In genomic region chr10:111748482-111748881, GRCm38 (mm10) we compare ENCODE assay signal across 25 mouse cellular contexts.
A peak's percentile ranks its signal among the peaks of the same experiment; 100 is the strongest.
DNase-seq lines count a peak whose midpoint lies in the region; ATAC-seq and TF ChIP-seq lines count a peak whose summit lies in the region.
"Had no signal": no experiment of that assay in that cellular context is flagged by ENCODE, and none has a peak within 500 bp of the region (broad histone marks: within the 10 kb centered on the region; RNA-seq: fewer than 3 reads in every experiment).

No protein-coding gene starts in this region.

- H3K9me3 ChIP-seq in lung, embryonic 14.5 days (ENCODE audit: low read depth, low read length) = no peaks in the 10 kb centered on the region
- no peaks in the 10 kb centered on the region for H3K9me3 ChIP-seq in embryonic facial prominence, embryonic 10.5 days
- H3K9me3 ChIP-seq in limb, embryonic 10.5 days (replicated peaks) = no peaks in the 10 kb centered on the region
- H3K9me3 ChIP-seq: forebrain, embryonic 12.5 days; heart, embryonic 15.5 days; hindbrain, embryonic 15.5 days; intestine, embryonic 15.5 days; liver, embryonic 15.5 days; midbrain, embryonic 10.5 days; stomach, embryonic 15.5 days had no signal

- no peak overlapping the region for H3K4me2 ChIP-seq in lung, embryonic 14.5 days
- H3K4me2 ChIP-seq: forebrain, embryonic 12.5 days; heart, embryonic 15.5 days; hindbrain, embryonic 15.5 days; intestine, embryonic 15.5 days; liver, embryonic 15.5 days; stomach, embryonic 15.5 days had no signal

- H3K4me1 ChIP-seq in lung, embryonic 14.5 days (ENCODE audit: insufficient read depth) = peaks cover 5% of the 10 kb centered on the region
- peaks cover 34% of the 10 kb centered on the region for H3K4me1 ChIP-seq in embryonic facial prominence, embryonic 10.5 days
- H3K4me1 ChIP-seq in limb, embryonic 10.5 days = peaks cover 23% of the 10 kb centered on the region
- H3K4me1 ChIP-seq: forebrain, embryonic 12.5 days; heart, embryonic 15.5 days; hindbrain, embryonic 15.5 days; intestine, embryonic 15.5 days; liver, embryonic 15.5 days; stomach, embryonic 15.5 days had no signal

- TF ChIP-seq POLR2A in brain, embryonic 14.5 days (IDR thresholded peaks at IDR 0.05; ENCODE audit: borderline replicate concordance, extremely low read depth, insufficient read depth, insufficient read length, poor library complexity, severe bottlenecking) = no peak

- H3K4me3 ChIP-seq in lung, embryonic 14.5 days (ENCODE audit: low read depth, low read length) = no peak overlapping the region
- no peak overlapping the region for H3K4me3 ChIP-seq in embryonic facial prominence, embryonic 10.5 days
- H3K4me3 ChIP-seq in limb, embryonic 10.5 days = no peak overlapping the region
- H3K4me3 ChIP-seq: erythroblast, embryonic 14.5 days; forebrain, embryonic 12.5 days; heart, embryonic 15.5 days; hindbrain, embryonic 15.5 days; intestine, embryonic 15.5 days; left cerebral cortex, adult 2 months; liver, embryonic 15.5 days; midbrain, embryonic 10.5 days; stomach, embryonic 15.5 days had no signal

- no peak overlapping the region for H3K9ac ChIP-seq in lung, embryonic 14.5 days
- H3K9ac ChIP-seq: forebrain, embryonic 12.5 days; heart, embryonic 15.5 days; hindbrain, embryonic 15.5 days; intestine, embryonic 15.5 days; liver, embryonic 15.5 days; stomach, embryonic 15.5 days had no signal

- WGBS in lung, embryonic 14.5 days = 37% methylated on average over 3 of the region's 3 CpGs
- WGBS in embryonic facial prominence, embryonic 10.5 days = 33% methylated on average over 3 of the region's 3 CpGs
- 27% methylated on average over 3 of the region's 3 CpGs for WGBS in limb, embryonic 10.5 days

- H3K36me3 ChIP-seq in lung, embryonic 14.5 days (ENCODE audit: insufficient read depth) = no peaks in the 10 kb centered on the region
- H3K36me3 ChIP-seq in embryonic facial prominence, embryonic 10.5 days (replicated peaks) = no peaks in the 10 kb centered on the region
- no peaks in the 10 kb centered on the region for H3K36me3 ChIP-seq in limb, embryonic 10.5 days
- H3K36me3 ChIP-seq: forebrain, embryonic 12.5 days; heart, embryonic 15.5 days; hindbrain, embryonic 15.5 days; intestine, embryonic 15.5 days; liver, embryonic 15.5 days; midbrain, embryonic 10.5 days; stomach, embryonic 15.5 days had no signal

- DNase-seq in lung, embryonic 14.5 days = peak; percentile 51
- DNase-seq in lung, postnatal 25 days (ENCODE audit: low spot score) = no peak
- DNase-seq in brain, embryonic 14.5 days (ENCODE audit: low read depth) = peak; percentile 66
- no peak for DNase-seq in embryonic facial prominence, embryonic 10.5 days (ENCODE audit: low spot score)
- no peak for DNase-seq in limb, embryonic 10.5 days (ENCODE audit: low spot score)
- no peak for DNase-seq in thymus, postnatal 0 days (ENCODE audit: low spot score)
- DNase-seq in cerebellum, postnatal 10 days = no peak
- DNase-seq: adrenal gland, postnatal 14 days; cerebellum, postnatal 14 days; gastrocnemius, postnatal 36 days; heart, postnatal 36 days; kidney, adult 8-10 months; kidney, postnatal 10 days; liver; thymus, postnatal 36 days had no signal

- no peak overlapping the region for H3K27ac ChIP-seq in lung, embryonic 14.5 days (ENCODE audit: low read depth)
- H3K27ac ChIP-seq in embryonic facial prominence, embryonic 10.5 days (replicated peaks) = 0 out of 2 replicates have a peak overlapping the region, but pooled peaks have one; percentile 30
- 0 out of 2 replicates have a peak overlapping the region, but pooled peaks have one; percentile 25 for H3K27ac ChIP-seq in limb, embryonic 10.5 days
- H3K27ac ChIP-seq: forebrain, embryonic 12.5 days; heart, embryonic 15.5 days; hindbrain, embryonic 15.5 days; intestine, embryonic 15.5 days; left cerebral cortex, adult 2 months; liver, embryonic 15.5 days; macrophage; midbrain, embryonic 10.5 days; stomach, embryonic 15.5 days had no signal

- no peak for TF ChIP-seq CTCF in lung, embryonic 14.5 days (IDR thresholded peaks at IDR 0.05; ENCODE audit: low read depth)
- TF ChIP-seq CTCF in brain, embryonic 14.5 days (IDR thresholded peaks at IDR 0.05; ENCODE audit: borderline replicate concordance, extremely low read depth, insufficient read depth, insufficient read length) = no peak

- no peaks in the 10 kb centered on the region for H3K27me3 ChIP-seq in lung, embryonic 14.5 days (ENCODE audit: insufficient read depth, low read length)
- H3K27me3 ChIP-seq in embryonic facial prominence, embryonic 10.5 days (replicated peaks; ENCODE audit: low read depth, poor library complexity, severe bottlenecking) = no peaks in the 10 kb centered on the region
- no peaks in the 10 kb centered on the region for H3K27me3 ChIP-seq in limb, embryonic 10.5 days (ENCODE audit: low read depth, poor library complexity, severe bottlenecking)
- H3K27me3 ChIP-seq: forebrain, embryonic 12.5 days; heart, embryonic 15.5 days; hindbrain, embryonic 15.5 days; intestine, embryonic 15.5 days; liver, embryonic 15.5 days; stomach, embryonic 15.5 days had no signal

- ATAC-seq in lung, embryonic 14.5 days (ENCODE audit: insufficient read depth) = no peak
- ATAC-seq: intestine, embryonic 15.5 days had no signal

Comparison
In these comparisons a context has a peak if more than half of its experiments do, and no peak if none do; other contexts are left out.
1. DNase-seq: peak in lung, embryonic 14.5 days (single experiment) and brain, embryonic 14.5 days (single experiment); none in lung, postnatal 25 days (single experiment), embryonic facial prominence, embryonic 10.5 days (single experiment), limb, embryonic 10.5 days (single experiment), thymus, postnatal 0 days (single experiment) and cerebellum, postnatal 10 days (0 of 2).